Mouse (Mus musculus) E14TG2a.4 (cell line): ENCODE data around the gene Myo5a.

ENCODE experiments used
- CTCF ChIP-seq: conservative IDR thresholded peaks from 2 replicates; pipeline ENCODE4 v1.5.1; 2014; ENCODE audit warnings: low read length
- NANOG ChIP-seq: IDR thresholded peaks from 2 replicates; pipeline ENCODE4 v1.6.1; 2014; ENCODE audit warnings: borderline replicate concordance, low read length, mixed read lengths
- POU5F1 ChIP-seq: IDR thresholded peaks from 2 replicates; pipeline ENCODE4 v1.6.1; 2014; ENCODE audit warnings: low read length, borderline replicate concordance

GRCm38 (mm10) chr9:75187646-75188260 is 116.9 kb downstream of the Myo5a start:
- TF ChIP-seq CTCF (no peak), NANOG (no peak), POU5F1 (no peak)
